Mouse (Mus musculus) frontal cortex, adult 2 months (tissue): ENCODE measurements at regions not wholly inside any gene's neighbourhood (a gene's known extent, or its start where the extent isn't known, plus 50 kb on each side); places are given as distances from the start of the nearest gene placed in this dataset.
"Not testable (repeated sequence)": the region's sequence is repeated elsewhere in the genome, so short reads cannot be mapped to it uniquely, and the experiment has no call there.

Experiments
- DNase-seq, 2 experiments: peaks; one replicate each; pipeline ENCODE4 v3.0.0; 2022; ENCODE audit warnings: low spot score in 1 of 2; ENCODE audit errors: extremely low spot score in 1 of 2

DNA sequence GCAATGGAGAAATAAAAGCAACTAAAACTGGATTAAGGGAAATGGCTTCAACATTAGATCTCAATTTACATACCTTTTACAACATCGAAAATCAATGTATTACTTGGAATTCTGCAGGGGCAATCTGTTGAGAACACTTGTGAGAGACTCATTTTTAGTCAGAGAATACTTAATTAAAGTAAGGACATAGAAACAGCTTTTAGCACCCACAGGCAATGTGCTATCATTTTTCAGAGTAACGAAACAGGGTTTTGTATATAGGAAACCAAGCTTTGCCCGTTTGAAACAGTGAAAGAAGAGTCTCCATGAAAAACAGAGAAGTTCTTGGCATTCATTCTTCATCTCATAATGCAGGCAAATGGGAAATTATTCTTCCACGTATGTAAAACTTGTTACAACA lies 196.4 kb downstream of the Tdrd3 start:
- DNase-seq = no peak

DNA sequence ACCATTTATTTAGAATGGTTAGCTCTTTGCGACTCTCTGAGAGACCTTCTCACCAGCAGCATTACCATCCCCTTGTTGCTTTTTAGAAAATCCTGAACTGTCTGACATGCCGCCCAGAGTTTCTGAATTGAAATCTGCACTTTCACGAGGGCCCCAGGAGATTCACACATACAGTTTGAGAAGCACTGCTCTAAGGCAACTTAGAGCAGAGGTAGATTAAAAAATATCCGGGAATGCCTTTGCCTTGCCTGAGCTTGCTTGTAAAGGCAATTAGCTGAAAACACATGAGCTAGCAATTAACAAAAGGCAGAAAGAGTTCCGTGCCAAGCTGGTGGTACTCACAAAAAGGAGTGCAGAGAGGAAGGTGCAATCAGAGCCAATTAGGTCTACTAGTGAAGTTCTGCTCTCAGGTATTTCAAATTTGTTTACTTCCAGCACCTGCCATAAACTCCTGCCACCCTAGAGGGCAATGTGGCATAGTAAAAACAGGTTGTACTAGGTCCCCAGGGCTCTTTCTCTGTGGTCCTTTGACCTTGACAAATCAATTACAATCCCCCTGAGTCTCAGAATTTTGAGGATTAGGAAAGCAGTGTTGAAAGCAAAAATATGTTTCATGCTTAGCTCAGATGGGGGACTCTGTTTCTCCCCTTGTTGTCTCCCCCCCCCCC lies 203.1 kb downstream of the Tdrd3 start:
- no peak for DNase-seq

- DNase-seq = no peak
Measured at GRCm38 (mm10) chr14:87631078-87631813, 214.8 kb downstream of the Tdrd3 start.

DNA sequence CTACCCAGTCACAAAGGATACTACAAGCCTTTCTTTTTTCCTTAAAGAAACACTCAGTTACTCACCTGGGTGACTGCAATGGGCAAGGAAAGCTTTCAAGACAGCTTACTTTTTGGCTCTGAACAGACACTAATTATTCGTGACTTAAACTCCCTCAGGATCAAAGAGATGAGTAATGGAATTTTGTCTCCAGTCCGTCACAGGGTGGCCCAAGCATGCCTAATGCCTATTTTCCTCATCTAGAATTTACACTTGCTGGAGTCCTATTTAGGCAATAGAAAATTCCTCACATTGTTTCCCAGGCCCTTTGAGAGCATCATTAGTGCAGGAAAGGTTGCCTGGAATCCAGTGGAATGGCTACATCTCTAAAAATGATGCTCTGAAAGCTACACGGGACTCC lies 218.2 kb downstream of the Tdrd3 start:
- DNase-seq = no peak

DNA sequence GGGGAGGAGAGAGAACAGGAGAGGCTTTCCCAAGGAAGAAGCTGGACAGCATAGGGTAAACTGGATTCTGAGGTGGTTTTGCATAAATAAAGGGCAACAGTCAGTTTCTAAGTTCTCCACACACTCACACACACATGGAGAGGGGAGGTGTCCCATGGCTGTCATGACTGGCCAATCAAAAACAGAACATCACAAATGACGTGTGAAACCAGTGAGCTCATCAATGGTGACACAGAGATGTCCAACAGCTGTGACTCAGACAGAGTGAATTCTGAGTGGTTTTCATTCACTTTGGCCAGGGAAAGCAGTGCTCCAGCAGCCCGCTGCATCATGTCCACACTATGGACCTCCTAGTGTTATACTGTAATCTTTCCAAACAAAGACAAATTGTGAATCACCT lies 220.7 kb downstream of the Tdrd3 start:
- DNase-seq = no peak

- no peak for DNase-seq
Measured at GRCm38 (mm10) chr14:87667910-87668309, 251.5 kb downstream of the Tdrd3 start.

DNA sequence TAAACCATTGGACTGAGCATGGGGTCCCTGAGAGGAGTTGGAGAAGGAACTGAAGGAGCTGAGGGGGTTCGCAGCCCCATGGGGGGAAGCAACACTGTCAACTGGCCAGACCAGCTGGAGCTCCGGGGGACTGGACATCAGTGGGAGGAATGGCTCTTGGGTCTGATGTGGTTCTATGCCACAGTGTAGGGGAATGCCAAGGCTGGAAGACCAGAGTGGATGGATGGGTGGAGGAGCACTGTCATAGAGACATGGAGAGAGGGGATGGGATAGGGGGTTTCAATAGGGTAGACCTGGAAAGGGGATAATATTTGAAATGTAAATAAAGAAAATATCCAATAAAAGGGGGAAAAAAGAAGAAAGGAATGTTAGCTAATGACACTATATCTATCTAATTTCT lies 253.1 kb downstream of the Tdrd3 start:
- DNase-seq = no peak

DNA sequence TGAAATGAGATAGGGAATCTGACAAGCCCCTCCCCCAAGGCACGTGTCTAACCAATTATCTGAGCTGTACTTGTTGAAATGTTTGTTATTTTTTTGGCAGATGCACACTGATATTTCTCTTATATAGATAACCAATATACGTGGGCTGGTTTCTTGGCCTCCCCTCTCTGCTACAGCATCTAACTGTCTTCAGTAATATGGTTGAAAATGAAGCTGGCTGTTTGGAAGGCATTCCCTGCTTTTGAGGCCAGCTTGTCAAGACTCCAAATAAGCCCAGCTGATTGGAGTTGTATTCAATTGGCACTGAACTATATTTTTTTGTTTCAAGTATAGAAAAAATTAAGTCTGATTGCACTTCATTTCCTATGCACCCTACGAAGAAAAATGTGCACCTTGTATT lies 264.3 kb downstream of the Tdrd3 start:
- DNase-seq = no peak

- peak; percentile 21 to 59 for DNase-seq
Measured at GRCm38 (mm10) chr14:87683091-87683806, 266.8 kb downstream of the Tdrd3 start.

GRCm38 (mm10) chr14:87689866-87690265 lies 273.4 kb downstream of the Tdrd3 start:
- no peak for DNase-seq

- peak in 1 of 2 experiments; percentile 16 for DNase-seq
Measured at GRCm38 (mm10) chr14:87736456-87736855, 320.0 kb downstream of the Tdrd3 start.

DNA sequence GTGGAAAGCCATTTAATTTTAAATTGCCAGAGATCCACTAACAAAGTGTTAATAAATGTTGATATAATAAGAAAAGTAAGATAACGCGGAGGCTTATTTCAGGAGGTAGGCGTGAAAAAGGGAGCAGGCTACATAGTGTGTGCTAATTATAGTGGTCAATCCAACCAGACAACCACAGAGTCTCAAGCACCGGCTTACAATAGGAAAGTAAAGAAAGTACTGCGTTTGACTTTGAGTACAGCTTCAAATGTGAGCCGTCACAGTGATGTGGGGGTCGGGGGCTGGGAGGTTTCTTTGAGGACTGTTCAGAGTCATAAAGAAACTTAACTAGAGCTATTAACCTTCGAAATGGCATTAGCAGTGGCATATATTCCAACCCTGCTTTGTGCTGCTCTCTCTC lies 329.1 kb downstream of the Tdrd3 start:
- DNase-seq = no peak

DNA sequence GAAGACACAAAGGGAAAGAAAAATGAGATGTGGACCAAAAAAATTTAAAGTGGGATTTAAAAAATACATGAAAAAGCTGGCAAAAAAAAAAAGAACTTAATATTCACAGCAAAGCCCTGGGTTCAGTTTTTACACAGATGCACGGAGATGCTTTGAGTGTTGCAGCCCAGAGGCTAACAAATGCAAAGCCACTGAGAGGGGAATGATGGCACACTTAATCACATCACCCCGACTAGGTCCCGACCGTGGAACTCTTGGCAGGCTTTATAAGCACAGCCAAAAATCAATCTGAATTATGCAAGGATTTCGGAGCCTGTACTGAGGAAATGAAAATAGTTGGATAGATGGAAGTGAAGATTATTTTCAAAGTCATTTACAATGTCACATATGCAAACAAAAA lies 329.6 kb downstream of the Tdrd3 start:
- no peak for DNase-seq

DNA sequence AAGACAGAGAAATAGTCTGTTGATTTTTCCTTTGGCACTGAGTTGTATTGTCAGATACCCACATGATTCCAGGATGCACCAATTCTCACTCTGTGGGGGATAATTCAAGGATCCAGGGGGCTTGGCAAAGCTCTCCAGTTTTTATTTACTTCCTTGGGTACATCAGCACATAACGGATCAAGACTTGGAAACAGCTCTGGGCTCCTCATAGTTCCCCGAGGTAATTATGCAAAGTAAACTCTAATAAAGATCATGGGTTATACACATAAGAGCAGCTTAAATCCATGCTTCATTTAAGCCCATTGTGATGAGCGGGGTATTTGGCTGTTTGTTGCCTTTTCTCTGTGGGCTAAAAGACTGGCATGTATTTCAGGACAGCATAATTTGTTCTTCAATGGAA lies 332.6 kb downstream of the Tdrd3 start:
- no peak for DNase-seq

DNA sequence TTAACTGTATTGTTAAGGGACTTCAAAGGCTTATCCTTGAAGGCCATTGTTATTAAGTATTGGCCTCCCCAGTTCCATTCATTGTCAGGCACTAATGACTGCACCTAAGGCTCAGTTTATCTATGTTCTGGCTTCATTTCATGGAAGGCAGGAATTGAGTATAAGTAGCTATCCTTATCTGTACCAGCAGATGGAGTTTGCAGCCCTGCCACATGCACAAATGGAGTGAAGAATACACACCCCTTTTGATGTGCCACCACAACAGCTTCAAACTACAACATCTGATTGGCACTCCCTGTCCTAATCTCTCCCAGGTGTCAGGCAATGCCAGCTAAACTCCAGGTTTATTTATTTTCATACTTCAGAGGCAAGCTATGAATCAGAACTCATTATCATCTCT lies 333.3 kb downstream of the Tdrd3 start:
- no peak for DNase-seq

GRCm38 (mm10) chr14:87750665-87751170 lies 334.3 kb downstream of the Tdrd3 start:
- peak in 1 of 2 experiments; percentile 37 for DNase-seq

- no peak for DNase-seq
Measured at GRCm38 (mm10) chr14:87754744-87755143, 338.3 kb downstream of the Tdrd3 start.

DNA sequence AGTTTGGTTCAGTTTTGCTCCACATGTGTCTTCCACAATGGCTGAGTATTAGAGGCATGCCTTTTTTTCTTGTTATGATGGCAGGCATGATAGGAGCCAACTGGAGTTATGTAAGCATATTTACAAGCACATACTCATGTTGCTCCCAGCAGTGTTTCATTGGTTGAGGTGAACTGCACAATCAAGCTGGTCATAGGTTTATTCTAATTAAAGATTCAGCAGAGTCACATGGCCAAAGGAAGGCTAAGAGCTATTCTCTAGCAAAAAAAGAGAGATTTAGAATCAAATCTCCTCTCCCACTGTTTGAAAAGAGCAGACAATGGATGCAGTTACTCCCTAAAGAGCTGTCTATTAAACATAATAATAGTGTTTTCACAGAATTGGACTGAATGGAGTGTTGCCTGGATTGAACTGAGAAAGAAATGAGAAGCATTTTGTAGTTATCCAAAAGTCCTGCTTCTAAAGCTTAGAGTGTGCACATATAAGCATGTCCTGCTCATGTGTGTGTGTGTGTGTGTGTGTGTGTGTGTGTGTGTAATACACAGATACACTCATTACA lies 359.0 kb downstream of the Tdrd3 start:
- DNase-seq = no peak

GRCm38 (mm10) chr14:87799803-87800202 lies 383.4 kb downstream of the Tdrd3 start:
- DNase-seq = no peak

DNA sequence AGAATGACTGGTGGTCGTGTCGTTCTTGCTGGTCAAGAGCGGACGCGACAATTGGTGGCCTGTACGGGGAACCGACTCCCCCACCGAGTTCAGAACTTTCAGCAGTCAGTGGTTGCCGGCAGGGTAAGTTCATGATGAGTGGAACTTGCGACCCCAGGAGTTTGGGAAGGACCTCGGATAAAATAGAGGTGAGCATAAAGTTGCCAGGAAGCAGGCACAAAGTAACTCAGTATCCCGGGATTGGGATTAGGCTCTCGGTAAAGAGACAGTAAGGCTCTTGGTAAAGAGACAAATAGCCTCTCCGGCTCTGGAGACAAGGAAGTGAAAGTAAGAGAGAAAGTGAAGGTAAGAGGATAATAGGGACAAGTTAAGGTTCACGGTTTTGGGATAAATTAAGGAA lies 393.2 kb downstream of the Tdrd3 start:
- DNase-seq = not testable (repeated sequence)

DNA sequence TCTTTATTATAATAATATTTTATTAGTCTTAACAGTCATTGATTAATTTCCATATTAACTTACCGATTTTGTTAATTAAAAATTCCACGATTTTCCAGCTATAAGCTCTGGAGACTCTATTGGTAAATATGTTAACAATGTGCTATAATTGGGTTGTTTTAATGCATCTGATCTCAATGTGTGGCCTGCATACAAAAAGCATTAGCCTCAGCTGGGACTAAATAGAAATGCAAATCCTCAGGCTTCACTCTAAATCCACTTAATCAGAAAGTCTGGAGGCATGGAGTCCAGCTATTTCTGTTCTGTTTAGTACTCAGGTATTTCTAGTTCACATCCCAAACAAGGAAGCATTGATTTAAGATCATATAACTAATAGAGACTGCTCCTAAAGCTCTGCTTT lies 427.7 kb downstream of the Tdrd3 start:
- no peak for DNase-seq
